Mouse (Mus musculus) large intestine, adult 2 months (tissue): ENCODE results near the gene 1700013F07Rik. TPM values are rescaled to one million over a fixed set of nuclear protein-coding genes. Genes with fewer than 3 reads are reported as not detected.
A peak's percentile ranks its signal among the peaks of the same experiment; 100 is the strongest.
"Not testable (repeated sequence)": the region's sequence is repeated elsewhere in the genome, so short reads cannot be mapped to it uniquely, and the experiment has no call there.

ENCODE experiments used
- DNase-seq: peaks from one replicate; pipeline ENCODE4 v3.0.0-alpha.2; 2012; ENCODE audit warnings: low read depth, low spot score
- WGBS: fragments of 180-500 bp; shearing (Covaris S2); methylation state at CpG from one replicate; pipeline ENCODE4 v1.1.7; 2018; 5-methylcytosine and 5-hydroxymethylcytosine counted together
- polyA plus RNA-seq: library from polyadenylated mRNA; depleted of rRNA; stranded (reverse); fragments of >200 nt; gene quantifications from 2 replicates; pipeline ENCODE4 v1.2.3, GENCODE M21; 2012

1700013F07Rik gene
- polyA plus RNA-seq, 1 experiment, result not detected

- DNase-seq, result no peak
- under 1% methylated on average over 34 of the region's 35 CpGs for WGBS
These were observed 2.7 kb downstream of the 1700013F07Rik start, which contains the start of gene 5330417C22Rik for GRCm38 (mm10) chr3:108536517-108537260. TSS of gene 5330417C22Rik (minus strand) at chr3:108536536.

- no peak for DNase-seq
- 6% methylated on average over 17 of the region's 17 CpGs for WGBS
These were observed 3.4 kb downstream of the 1700013F07Rik start for GRCm38 (mm10) chr3:108537303-108537702.

- WGBS, result 85% methylated on average over 11 of the region's 11 CpGs
- no peak for DNase-seq
These were observed 8.3 kb downstream of the 1700013F07Rik start for GRCm38 (mm10) chr3:108542299-108542698.

GRCm38 (mm10) chr3:108554111-108554561 is 20.2 kb downstream of the 1700013F07Rik start:
- under 1% methylated on average over 42 of the region's 42 CpGs for WGBS
- DNase-seq, result no peak

- peak; percentile 92 for DNase-seq
- 16% methylated on average over 22 of the region's 22 CpGs for WGBS
These were observed 20.8 kb downstream of the 1700013F07Rik start for GRCm38 (mm10) chr3:108554587-108555312.

- DNase-seq, result no peak
- WGBS, result 94% methylated on average over 4 of the region's 4 CpGs
These were observed 23.9 kb downstream of the 1700013F07Rik start for GRCm38 (mm10) chr3:108557888-108558287.

DNA sequence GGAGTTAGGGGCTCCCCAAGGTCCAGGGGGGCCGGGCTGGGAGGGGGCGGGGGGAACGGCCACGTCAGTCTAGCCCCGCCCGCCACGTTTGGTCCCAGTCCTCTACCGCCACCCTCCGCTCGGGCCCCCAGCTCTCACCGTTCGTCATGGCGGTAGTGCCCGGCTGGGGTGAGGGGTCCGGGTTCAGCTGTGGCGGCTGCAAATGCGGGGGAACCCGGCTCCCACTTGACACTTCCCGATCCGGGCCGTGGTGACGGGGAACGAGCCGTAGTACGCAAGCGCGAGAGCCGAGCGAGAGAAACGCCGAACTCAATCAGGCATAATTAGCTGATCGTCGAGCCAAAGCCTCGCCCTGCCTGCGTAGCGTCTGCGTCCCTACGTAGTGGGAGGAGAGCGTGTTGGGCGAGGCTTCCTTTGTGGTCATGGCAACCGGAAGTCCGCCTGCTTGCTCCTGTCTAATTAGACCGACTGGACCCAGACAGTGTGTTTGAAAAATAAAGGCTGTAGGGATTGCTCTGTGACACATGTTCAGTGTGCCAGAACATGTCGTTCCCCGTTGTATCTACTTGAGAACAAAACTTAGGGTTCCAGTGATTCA is 28.3 kb downstream of the 1700013F07Rik start, which contains the start of gene Tmem167b:
Tmem167b (minus strand) TSS at position 334 of the 598 bp plus-strand sequence.
- under 1% methylated on average over 45 of the region's 45 CpGs for WGBS
- peak; percentile 96 for DNase-seq

- DNase-seq, result no peak
- 1% methylated on average over 15 of the region's 15 CpGs for WGBS
These were observed 28.9 kb downstream of the 1700013F07Rik start for GRCm38 (mm10) chr3:108562777-108563271.

GRCm38 (mm10) chr3:108563309-108563708 is 29.4 kb downstream of the 1700013F07Rik start:
- 4% methylated on average over 4 of the region's 4 CpGs for WGBS
- DNase-seq, result peak; percentile 88

DNA sequence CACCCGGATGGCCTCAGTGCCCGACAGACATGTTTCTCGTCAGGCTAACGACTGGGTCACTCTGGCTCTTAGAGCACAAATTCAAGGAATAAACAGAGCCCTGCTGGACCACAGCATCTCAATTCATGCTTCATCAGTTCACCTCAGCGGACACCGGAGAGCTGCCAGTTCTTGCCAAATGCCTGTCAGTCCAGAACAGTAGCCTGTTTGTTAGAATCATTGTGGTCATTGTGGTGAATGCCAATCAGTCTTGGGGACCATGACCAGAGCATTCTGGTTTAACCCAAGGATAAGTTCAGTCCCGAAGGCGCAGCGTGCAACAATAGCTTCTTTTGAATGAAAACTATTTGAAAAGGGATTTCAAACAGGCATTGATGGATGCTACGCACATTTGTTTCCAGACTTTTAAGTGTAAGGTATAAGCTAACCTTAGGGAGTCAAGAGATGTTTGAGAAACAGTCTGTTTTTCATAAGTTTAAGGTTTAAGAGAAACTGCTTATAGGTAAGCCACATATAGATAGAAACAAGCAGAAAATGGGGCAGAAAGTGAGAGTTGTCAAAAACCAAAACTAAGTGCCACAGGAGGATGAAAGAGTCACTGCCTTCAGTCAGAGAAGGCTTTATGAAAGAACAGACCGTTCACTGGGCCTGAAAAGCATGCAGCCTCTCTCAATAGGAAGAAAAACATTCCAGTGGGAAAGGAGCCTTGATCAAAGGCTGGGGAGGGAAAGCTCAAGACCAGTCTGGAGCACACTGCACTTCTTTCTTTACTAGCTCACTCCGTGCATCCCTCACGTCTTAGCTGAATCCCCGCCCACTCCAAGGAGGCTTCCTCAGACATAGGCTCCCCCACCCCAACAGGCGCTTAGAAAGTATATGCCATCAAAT is 34.3 kb downstream of the 1700013F07Rik start:
- no peak for DNase-seq
- 62% methylated on average over 15 of the region's 15 CpGs for WGBS

GRCm38 (mm10) chr3:108569636-108570035 is 35.7 kb downstream of the 1700013F07Rik start:
- DNase-seq, result not testable (repeated sequence)
- 28% methylated on average over 3 of the region's 3 CpGs for WGBS

DNA sequence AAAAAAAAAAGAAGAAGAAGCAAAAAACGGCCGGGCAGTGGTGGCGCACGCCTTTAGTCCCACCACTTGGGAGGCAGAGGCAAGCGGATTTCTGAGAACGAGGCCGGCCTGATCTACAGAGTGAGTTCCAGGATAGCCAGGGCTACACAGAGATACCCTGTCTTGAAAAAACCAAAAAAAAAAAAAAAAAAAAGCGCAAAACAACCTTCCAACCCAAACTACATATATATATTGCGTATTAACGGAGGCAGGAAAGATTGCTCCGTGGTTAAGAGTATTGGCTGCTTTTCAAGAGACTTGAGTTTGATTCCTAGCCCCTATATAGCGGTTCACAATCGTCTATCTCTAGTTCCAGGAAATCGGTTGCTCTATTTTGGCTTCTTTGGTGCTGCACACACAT is 36.9 kb downstream of the 1700013F07Rik start:
- no peak for DNase-seq

DNA sequence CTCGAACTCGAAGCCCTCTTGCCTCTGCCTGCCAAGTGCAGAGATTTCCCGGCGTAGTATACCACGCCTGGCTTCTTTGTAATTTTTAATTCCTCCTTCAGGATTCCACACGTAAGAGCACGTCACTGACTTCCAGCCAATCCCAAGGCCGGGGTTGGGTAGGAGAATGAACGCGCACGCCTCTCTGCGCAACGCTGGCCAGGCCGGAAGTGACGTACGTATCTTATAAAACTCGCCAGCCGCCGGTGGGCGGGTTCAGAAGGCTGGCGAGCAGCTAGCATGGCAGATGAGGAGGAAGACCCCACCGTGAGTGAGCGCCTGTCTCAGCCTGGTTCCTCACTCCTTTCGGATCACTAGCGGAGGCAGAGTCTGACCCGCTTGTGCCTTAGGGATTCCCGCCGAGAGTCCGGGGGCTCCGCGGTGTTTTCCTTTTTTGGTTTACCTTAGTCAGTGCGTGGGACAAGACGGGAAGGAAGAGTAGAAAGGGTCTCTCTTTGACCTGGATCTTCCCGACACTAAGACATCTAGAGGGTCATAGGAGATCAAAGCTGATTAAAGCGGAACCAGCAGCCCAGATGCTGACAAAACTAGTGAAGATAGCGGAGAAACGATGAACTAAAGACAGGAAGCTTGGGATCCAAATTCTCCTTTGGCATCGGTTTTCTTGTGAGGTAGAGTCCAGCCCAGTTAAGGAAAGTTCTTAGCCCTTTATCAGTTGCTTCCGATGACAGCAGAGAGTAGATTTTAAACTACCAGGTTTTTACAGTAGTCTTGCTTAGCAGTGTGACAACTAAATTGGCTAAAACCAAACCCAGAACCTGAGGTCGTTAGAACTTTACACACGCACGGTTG is 37.7 kb downstream of the 1700013F07Rik start, which contains the start of gene Taf13:
Taf13 (plus strand) TSS at position 256 of the 852 bp plus-strand sequence.
- under 1% methylated on average over 42 of the region's 42 CpGs for WGBS

More for the DNA sequence above, 36.9 kb downstream of the 1700013F07Rik start:
- WGBS, result 87% methylated on average over 14 of the region's 14 CpGs

GRCm38 (mm10) chr3:108572309-108573010 is 38.5 kb downstream of the 1700013F07Rik start:
- WGBS, result 26% methylated on average over 18 of the region's 18 CpGs
- no peak for DNase-seq

More for the DNA sequence above, 37.7 kb downstream of the 1700013F07Rik start, which contains the start of gene Taf13:
- DNase-seq, result peak; percentile 97

- 86% methylated on average over 5 of the region's 5 CpGs for WGBS
- no peak for DNase-seq
These were observed 40.1 kb downstream of the 1700013F07Rik start for GRCm38 (mm10) chr3:108574018-108574417.

DNA sequence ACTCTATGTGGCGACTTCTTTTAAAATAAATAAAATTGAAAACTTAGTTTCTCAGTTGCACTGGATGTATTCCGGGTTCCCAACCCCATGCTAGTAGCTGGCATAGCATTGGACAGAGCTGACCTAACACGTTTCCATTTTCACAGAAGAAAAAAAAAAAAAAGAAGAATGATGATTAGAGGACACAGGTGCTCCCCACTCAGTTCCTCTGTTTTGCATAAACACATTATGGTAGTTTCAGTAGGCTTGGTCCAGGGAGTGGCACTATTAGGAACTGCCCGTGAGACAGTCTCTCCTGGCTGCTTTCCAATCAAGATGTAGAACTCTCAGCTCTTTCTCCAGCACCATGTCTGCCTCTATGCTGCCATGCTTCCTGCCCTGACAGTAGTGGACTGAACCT is 50.6 kb downstream of the 1700013F07Rik start:
- DNase-seq, result no peak
- WGBS, result 56% methylated on average over 4 of the region's 4 CpGs

GRCm38 (mm10) chr3:108588446-108588845 is 54.5 kb downstream of the 1700013F07Rik start:
- 75% methylated on average over 2 of the region's 2 CpGs for WGBS
- DNase-seq, result no peak
